Mouse (Mus musculus) thymus, postnatal 25 days (tissue): ENCODE measurements at regions not wholly inside any gene's neighbourhood (a gene's known extent, or its start where the extent isn't known, plus 50 kb on each side); places are given as distances from the start of the nearest gene placed in this dataset.

Experiments
- DNase-seq: peaks from one replicate; pipeline ENCODE4 v3.0.0; 2022

GRCm38 (mm10) chr12:16260501-16260900, 350.3 kb downstream of the Lpin1 start:
- no peak for DNase-seq

GRCm38 (mm10) chr12:16250621-16251020, 360.1 kb downstream of the Lpin1 start:
- DNase-seq, result no peak

GRCm38 (mm10) chr12:16250096-16250495, 360.7 kb downstream of the Lpin1 start:
- DNase-seq, result no peak

GRCm38 (mm10) chr12:16239792-16240191, 371.0 kb downstream of the Lpin1 start:
- DNase-seq, result no peak

- no peak for DNase-seq
Observed at GRCm38 (mm10) chr12:16237498-16237897, 373.3 kb downstream of the Lpin1 start.

- peak; percentile 5 for DNase-seq
Observed at GRCm38 (mm10) chr12:16233559-16233958, 377.2 kb downstream of the Lpin1 start.

- no peak for DNase-seq
Observed at GRCm38 (mm10) chr12:16232828-16233227, 377.9 kb downstream of the Lpin1 start.

- DNase-seq, result no peak
Observed at GRCm38 (mm10) chr12:16232051-16232450, 378.7 kb downstream of the Lpin1 start.

GRCm38 (mm10) chr12:16231093-16231492, 379.7 kb downstream of the Lpin1 start:
- DNase-seq, result peak; percentile 35

GRCm38 (mm10) chr12:16225428-16225827, 385.3 kb downstream of the Lpin1 start:
- DNase-seq, result no peak

GRCm38 (mm10) chr12:16222836-16223450, 387.8 kb downstream of the Lpin1 start:
- DNase-seq, result no peak

- no peak for DNase-seq
Observed at GRCm38 (mm10) chr12:16222205-16222604, 388.6 kb downstream of the Lpin1 start.

- DNase-seq, result no peak
Observed at GRCm38 (mm10) chr12:16221142-16221541, 389.6 kb downstream of the Lpin1 start.

- DNase-seq, result no peak
Observed at GRCm38 (mm10) chr12:16220561-16220960, 390.2 kb downstream of the Lpin1 start.

GRCm38 (mm10) chr12:16218906-16219305, 391.9 kb downstream of the Lpin1 start:
- DNase-seq, result no peak

- DNase-seq, result no peak
Observed at GRCm38 (mm10) chr12:16210553-16210952, 393.8 kb upstream of the Trib2 start.

GRCm38 (mm10) chr12:16210111-16210510, 393.4 kb upstream of the Trib2 start:
- DNase-seq, result no peak

- DNase-seq, result no peak
Observed at GRCm38 (mm10) chr12:16204941-16205340, 388.2 kb upstream of the Trib2 start.

GRCm38 (mm10) chr12:16196917-16197316, 380.2 kb upstream of the Trib2 start:
- DNase-seq, result no peak

- DNase-seq, result no peak
Observed at GRCm38 (mm10) chr12:16191803-16192389, 375.2 kb upstream of the Trib2 start.

- DNase-seq, result peak; percentile 21
Observed at GRCm38 (mm10) chr12:16190706-16191105, 374.0 kb upstream of the Trib2 start.

GRCm38 (mm10) chr12:16189441-16189840, 372.7 kb upstream of the Trib2 start:
- DNase-seq, result no peak

- peak; percentile 16 for DNase-seq
Observed at GRCm38 (mm10) chr12:16185976-16186515, 369.3 kb upstream of the Trib2 start.

GRCm38 (mm10) chr12:16185431-16185923, 368.8 kb upstream of the Trib2 start:
- DNase-seq, result peak; percentile 67
